Mouse (Mus musculus): ENCODE measurements at regions not wholly inside any gene's neighbourhood (a gene's known extent, or its start where the extent isn't known, plus 50 kb on each side); places are given as distances from the start of the nearest gene placed in this dataset.

DNA sequence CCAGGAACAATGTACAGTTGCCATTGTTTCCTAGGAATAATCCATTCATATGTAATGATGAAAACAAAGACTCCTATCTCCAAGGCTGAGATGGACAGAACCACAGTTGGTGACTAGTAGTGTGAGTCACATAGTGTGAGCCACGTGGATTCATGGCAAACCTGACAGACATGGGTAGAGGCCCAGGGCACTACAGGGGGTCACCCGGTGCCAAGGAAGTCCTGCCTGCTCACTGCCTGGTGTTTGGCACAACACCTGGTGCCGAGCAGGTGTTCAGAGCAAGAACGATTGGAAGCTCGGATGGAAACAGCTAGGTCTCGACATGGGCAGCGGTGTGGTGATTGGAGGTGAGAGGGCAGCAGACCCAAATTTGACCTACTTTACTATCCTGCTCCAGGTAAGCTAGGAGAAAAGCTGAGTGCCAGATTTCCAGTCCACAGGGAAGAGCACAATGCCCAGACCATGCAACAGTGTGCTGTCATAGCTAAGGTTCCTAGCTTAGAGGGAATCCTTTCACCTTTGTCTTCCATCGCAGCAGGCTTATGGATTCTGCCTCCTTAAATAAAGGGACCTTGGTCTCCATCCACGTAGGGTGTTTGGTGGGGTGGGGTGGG, 69.8 kb downstream of the Gm33543 start:
- TF ChIP-seq CTCF (IDR thresholded peaks at IDR 0.05; ENCODE audit: low read depth): no peak
- no peak for TF ChIP-seq EP300 (IDR thresholded peaks at IDR 0.05; ENCODE audit: low read depth)
